Mouse (Mus musculus) erythroid progenitor cell, adult 5-6 weeks (primary cell): ENCODE measurements around the gene BC048679. TPM values are rescaled to one million over a fixed set of nuclear protein-coding genes. Genes with fewer than 3 reads are reported as not detected.
"Not testable (repeated sequence)": the region's sequence is repeated elsewhere in the genome, so short reads cannot be mapped to it uniquely, and the experiment has no call there.

ENCODE experiments used
- ATAC-seq: replicated peaks from 2 replicates; pipeline ENCODE4 v1.8.0; 2016; ENCODE audit warnings: moderate number of reproducible peaks, mild to moderate bottlenecking, moderate TSS enrichment, inconsistent platforms; ENCODE audit not compliant: poor library complexity, low FRiP score, severe bottlenecking
- total RNA-seq, 2 experiments: library from RNA; stranded (forward) in 1 of 2; stranded (reverse) in 1 of 2; fragments of 150-400 nt in 1 of 2; fragments of 186-747, 209-891 nt in 1 of 2; gene quantifications; 2 replicates each; pipeline versions ENCODE4 v1.2.3 to v1.2.4; 2015 to 2017; ENCODE audit warnings: low replicate concordance in 2 of 2

Gene BC048679
- total RNA-seq, 2 experiments from 2014 or later = not detected

- ATAC-seq = no peak
Measured at GRCm38 (mm10) chr7:81479531-81480090, 18.5 kb downstream of the BC048679 start.

DNA sequence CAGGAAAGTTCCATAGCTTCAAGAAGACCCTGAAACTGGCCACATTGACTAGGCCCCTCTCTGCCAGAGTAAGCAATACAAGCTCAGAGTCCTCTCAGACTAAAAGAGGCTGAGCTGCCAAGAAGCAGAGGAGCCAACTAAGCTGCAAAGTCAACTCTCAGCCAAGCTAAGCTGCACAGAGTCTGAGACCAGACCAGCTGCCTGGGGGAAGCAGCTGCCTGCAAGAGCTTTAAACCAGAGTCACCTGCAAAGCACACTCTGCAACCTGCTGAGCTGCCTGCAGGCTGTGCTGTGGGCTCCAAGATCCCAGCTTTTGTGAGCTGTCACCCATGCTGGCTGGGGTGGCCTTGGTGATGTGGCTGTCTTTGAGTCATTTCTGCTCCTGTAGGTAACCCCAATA is 19.8 kb downstream of the BC048679 start:
- not testable (repeated sequence) for ATAC-seq

DNA sequence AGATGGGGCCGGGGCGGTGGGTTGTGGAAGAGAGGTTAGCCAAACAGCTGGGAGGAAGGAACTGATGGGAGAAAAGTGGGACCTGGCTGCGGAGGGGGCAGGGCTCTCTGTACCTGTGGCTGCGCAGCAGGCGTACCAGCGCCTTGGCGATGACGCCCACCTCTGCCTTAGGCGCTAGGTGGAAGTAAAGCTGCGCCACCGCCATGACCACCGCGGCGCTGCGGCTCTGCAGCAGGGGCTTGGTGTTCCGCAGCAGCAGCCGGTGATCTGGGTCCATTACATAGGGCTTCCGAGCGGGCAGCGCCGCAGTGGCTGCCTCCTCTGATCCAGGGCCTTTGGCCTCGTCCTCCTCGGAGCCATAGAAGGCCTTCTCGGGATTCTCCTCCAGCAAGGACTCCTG is 21.2 kb downstream of the BC048679 start:
- ATAC-seq = no peak

DNA sequence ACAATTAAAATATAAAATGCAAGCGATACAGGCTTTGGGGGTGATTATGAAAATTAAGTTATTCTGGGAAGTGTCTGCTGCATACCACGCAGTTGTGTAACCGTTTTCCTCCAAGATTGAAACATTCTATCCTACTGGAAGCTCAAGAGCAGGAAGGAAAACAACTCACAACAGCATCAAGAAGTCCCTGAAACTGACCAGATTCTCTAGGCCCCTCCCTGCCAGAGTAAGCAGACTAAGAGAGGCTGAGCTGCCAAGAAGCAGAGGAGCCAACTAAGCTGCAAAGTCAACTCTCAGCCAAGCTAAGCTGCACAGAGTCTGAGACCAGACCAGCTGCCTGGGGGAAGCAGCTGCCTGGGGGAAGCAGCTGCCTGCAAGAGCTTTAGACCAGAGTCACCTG is 22.9 kb downstream of the BC048679 start:
- no peak for ATAC-seq

- ATAC-seq = no peak
Measured at GRCm38 (mm10) chr7:81464906-81465450, 33.1 kb downstream of the BC048679 start.

DNA sequence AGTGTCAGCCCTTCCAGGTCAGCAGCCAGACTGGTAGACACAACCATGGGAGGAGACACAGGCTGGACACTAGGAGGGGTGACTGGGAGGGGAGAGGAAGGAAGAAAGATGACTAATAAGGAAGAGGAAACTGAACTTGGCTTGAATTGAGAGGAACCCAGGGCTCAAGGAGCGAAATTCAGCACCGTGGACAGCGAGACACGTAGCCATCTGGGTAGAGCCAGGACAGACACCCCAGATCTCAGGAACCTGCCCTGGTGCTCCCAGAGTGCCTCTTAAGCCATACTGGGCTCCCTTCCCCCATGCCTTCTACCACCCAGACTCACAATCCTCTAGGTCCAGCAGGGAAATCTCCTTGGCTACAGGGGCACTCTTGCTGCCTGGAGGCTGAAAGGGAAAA is 34.0 kb downstream of the BC048679 start:
- no peak for ATAC-seq

DNA sequence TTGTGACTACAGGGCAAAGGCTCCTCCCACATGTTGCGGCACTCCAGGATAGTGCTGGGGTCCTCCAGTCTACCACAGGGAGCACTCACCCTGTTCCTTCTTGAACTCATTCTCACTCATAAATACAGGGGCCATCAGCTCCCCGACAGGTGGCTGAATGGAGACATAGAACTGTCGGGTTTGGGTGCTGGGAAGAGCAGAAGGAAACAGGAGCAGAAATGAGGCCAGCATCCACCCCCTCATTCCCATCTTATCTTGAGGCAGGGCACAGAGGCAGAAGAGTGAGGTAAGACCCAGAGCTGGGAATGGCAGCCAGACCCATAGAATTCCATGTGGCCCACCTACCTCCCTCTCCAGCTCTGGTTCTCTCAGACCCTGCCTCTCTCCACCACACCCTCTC is 35.3 kb downstream of the BC048679 start:
- no peak for ATAC-seq

- no peak for ATAC-seq
Measured at GRCm38 (mm10) chr7:81455155-81455651, 42.9 kb downstream of the BC048679 start, which contains the start of gene Cpeb1. Cpeb1 (minus strand) TSS chr7:81455465.

- no peak for ATAC-seq
Measured at GRCm38 (mm10) chr7:81454331-81455039, 43.6 kb downstream of the BC048679 start.

- no peak for ATAC-seq
Measured at GRCm38 (mm10) chr7:81453443-81454274, 44.4 kb downstream of the BC048679 start.

DNA sequence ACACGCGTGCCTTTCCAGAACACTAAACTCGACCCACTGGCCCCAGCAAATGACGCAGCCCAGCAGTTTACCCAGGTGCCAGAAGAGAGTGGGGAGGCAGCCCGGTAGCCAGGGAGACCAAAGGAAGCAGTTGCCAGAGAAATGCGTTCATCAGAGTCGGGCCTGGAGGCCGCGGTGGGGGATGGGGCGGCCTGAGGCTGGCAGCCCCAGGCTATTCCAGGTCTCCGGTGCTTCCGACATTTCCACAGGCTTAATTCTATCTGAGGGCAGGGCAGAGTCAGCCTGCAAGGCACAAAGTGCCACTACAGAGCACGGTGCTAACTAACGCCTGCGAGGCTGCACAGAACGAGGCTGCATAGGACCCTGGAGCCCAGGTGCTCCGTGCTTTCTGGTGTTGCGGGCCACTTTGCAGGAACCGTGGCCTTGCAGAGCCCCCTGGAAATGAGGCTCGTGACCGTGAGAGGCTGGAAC is 45.1 kb downstream of the BC048679 start:
- ATAC-seq = no peak

Other genes with a start within 250 kb of the BC048679 start
- 680 and 1,163 TPM in 2 replicates for gene Rps17, start 153.0 kb downstream of the BC048679 start, total RNA-seq (2015; ENCODE audit: low replicate concordance)
- gene Rps17, start 153.0 kb downstream of the BC048679 start, total RNA-seq (2017; ENCODE audit: low replicate concordance) = 771 and 878 TPM in 2 replicates
- gene Cpeb1, start 42.8 kb downstream of the BC048679 start, total RNA-seq (2015; ENCODE audit: low replicate concordance) = 1.4 TPM in 1 of 2 replicates, not detected in the other
- not detected in 2 replicates for gene Cpeb1, start 42.8 kb downstream of the BC048679 start, total RNA-seq (2017; ENCODE audit: low replicate concordance)
- gene Ap3b2, start 4.4 kb downstream of the BC048679 start, total RNA-seq (2015; ENCODE audit: low replicate concordance) = not detected in 2 replicates
- gene Ap3b2, start 4.4 kb downstream of the BC048679 start, total RNA-seq (2017; ENCODE audit: low replicate concordance) = not detected in 2 replicates
- 0.84 and 1.1 TPM in 2 replicates for gene Fsd2, start 68.7 kb upstream of the BC048679 start, total RNA-seq (2015; ENCODE audit: low replicate concordance)
- 0.51 TPM in 1 of 2 replicates, not detected in the other for gene Fsd2, start 68.7 kb upstream of the BC048679 start, total RNA-seq (2017; ENCODE audit: low replicate concordance)
- gene Whamm, start 73.0 kb upstream of the BC048679 start, total RNA-seq (2015; ENCODE audit: low replicate concordance) = 9.7 and 12.2 TPM in 2 replicates
- gene Whamm, start 73.0 kb upstream of the BC048679 start, total RNA-seq (2017; ENCODE audit: low replicate concordance) = 13.3 and 16.6 TPM in 2 replicates
- 4.6 TPM in 1 of 2 replicates, not detected in the other for gene Homer2, start 209.2 kb upstream of the BC048679 start, total RNA-seq (2015; ENCODE audit: low replicate concordance)
- 1.1 and 1.5 TPM in 2 replicates for gene Homer2, start 209.2 kb upstream of the BC048679 start, total RNA-seq (2017; ENCODE audit: low replicate concordance)